Mouse (Mus musculus) urinary bladder, postnatal 14 days (tissue): ENCODE results near the gene Gapvd1.

Source experiments
- DNase-seq: peaks from one replicate; pipeline ENCODE4 v3.0.0; 2021; ENCODE audit warnings: low spot score

The Gapvd1 gene

DNA sequence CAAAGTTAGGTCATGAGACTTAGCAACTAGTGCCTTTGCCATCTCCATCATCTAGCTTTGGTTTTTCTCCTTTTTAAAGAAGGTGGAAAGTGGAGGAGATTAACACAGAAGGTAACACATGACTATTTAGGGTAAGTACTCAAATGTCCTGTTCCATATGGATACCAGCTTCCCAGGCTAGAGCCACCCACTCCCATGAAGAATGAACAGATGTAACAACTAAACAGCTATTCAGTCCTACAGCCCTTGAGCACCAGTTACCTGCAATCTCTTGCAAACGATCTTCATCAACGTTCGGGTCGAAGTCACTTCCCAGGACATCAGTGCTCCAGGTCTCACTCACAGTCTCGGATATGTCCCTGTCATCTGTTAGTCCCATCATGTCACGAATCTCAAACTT is 43.1 kb downstream of the Gapvd1 start:
- DNase-seq, result no peak

DNA sequence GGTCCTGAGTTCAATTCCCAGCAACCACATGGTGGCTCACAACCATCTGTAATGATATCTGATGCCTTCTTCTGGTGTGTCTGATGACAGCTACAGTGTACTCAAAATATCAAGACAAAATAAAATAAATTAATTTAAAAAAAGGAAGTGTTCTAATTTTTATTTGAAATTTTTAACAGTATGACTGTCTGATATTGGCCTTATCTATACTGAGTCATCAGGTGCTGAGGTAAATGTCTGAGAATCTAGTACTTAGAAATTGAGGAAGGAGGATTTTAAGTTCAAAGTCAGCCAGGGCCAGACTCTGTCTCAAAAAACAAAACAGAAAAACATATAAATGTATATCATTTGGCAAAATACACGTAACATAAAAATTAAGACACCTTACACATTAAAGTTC is 46.4 kb downstream of the Gapvd1 start:
- no peak for DNase-seq

- DNase-seq, result no peak
Observed at GRCm38 (mm10) chr2:34696592-34696991, 58.4 kb downstream of the Gapvd1 start.

- no peak for DNase-seq
Observed at GRCm38 (mm10) chr2:34692861-34693260, 62.2 kb downstream of the Gapvd1 start.

DNA sequence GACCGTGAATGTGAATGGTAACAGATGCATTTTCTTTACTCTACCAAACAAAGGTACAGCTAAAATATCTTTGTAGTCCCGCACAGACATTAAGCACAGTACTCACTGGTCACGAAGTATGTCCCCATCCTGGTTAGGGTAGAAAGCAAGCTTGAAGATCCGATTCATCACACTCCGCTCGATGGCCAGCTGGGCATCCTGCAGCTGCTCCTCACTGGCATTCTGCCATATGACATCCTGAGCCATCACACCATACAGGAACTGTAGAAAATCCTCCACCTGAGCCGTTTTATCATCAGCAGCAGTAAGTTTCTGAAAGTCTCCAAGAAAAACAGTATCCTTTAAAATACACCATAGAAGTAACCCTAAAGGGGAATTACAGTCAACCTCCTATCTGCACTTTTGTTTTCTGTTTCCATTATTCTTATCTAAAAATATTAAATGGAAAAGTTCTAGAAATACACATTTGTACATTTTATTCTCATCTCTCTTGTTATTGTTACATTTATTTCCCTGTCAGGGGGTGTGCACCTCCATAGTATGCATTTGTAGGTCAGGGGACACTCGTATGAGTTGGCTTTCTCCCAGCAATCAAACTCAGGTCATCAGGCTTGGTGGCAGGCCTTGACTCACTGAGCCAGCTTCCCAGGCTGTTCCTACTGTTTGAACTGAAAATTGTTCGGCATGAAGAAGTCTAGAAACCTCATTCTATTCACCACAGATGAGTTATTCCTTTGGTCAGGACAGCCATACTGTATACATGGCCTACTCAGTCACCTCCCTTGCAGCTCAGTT is 70.8 kb downstream of the Gapvd1 start:
- no peak for DNase-seq

DNA sequence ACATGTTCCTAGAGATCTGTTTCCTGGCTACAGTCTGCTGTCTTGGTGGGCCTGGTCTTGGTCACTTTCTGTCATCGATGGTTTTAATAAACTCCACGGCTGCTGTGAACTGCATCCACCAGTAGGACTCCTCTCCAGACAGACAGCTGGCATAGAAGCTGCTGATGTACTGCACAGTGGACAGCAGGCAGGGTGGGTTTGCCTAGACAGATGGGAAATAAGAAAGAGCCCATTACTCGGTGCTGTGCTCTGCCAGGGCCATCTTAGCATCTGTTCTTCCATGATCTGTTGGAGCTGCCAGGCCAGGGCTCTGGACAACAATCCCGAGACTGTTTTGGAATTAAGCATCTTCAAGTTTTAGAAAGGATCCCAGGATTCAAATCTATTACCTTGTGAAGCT is 77.1 kb downstream of the Gapvd1 start:
- no peak for DNase-seq

DNA sequence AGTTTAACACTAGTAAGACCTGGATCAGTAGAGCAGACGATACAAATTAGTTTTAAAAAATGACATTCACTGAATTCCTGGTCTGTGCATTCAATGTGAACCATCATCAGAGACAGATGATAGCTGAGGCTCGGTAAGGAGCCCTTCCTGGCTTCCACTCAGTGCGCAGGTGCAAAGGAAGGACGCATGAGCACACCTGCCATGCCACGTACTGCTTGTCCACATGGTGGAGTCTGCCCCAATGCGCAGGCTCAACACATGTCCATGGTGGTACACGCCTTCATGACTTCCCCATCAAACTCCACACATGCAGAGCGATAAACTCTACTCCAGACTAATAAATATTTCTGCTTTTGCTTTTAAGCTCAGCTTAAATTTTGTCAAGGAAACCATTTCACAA is 78.0 kb downstream of the Gapvd1 start:
- DNase-seq, result no peak

GRCm38 (mm10) chr2:34673846-34674245 is 81.2 kb downstream of the Gapvd1 start:
- DNase-seq, result no peak

GRCm38 (mm10) chr2:34671385-34672026 is 83.5 kb downstream of the Gapvd1 start:
- DNase-seq, result peak; percentile 58

- no peak for DNase-seq
Observed at GRCm38 (mm10) chr2:34670470-34670869, 84.6 kb downstream of the Gapvd1 start.

DNA sequence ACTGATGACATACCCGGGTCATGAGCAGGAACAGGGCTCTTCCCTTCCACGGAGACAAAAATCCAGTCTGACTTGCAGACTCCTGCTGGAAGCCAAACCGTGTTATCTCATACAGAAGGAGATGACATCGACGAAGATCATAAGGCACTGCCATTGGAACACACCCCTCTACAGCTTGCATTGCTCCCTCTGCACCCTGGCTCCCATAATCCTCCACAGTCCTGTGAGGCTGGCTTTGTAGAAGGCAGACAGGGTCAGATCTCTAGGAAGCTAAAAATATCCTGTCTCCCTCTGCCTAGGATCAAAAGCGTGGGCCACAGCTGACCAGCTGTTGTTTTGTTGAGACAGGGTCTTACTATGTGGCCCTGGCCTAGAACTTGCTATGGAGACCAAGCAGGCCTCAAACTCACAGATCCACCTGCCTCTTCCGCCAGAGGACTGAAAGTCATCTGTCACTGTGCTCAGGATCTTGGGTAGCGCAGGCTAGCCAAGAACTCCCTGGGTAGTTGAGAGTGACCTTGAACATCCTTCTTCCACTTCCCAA is 85.8 kb downstream of the Gapvd1 start:
- DNase-seq, result no peak

GRCm38 (mm10) chr2:34668440-34669191 is 86.4 kb downstream of the Gapvd1 start:
- DNase-seq, result no peak

DNA sequence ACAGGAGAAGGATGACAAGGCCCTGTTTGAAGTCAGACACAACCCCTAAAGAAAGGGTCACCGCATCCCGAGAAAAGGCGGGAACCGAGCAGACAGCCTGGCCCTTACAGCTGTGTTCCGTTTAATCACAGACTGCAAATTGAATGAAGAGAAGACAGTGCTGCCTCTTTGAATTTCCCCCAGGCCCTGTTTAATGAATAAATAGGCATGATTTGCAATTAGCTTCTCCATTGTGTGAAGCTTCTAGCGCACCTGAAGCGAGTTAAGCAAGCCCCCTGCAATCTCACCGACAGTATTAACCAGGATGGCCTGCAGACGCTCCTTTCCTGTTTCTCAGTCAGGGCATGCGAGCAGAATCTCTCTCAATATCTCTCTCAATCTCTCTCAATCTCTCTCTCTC is 87.2 kb downstream of the Gapvd1 start:
- DNase-seq, result no peak

DNA sequence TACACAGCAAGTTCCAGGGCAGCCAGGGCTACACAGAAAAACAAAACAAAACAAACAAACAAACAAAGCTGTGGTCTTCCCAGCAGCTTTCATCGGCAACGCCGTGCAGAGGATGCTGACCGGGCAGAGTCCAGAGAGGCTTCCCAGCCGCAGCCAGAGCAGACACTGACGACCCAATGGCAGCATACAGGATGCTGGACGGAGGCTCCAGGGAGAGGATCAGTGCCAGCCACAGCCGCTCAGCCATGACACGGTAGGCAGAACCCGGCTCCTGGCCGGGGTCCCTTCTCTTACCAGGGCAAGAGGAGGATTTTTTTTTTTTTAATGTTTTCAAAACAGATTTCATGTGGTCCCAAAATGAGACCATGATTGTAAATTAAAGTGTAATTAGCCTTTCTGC is 107.6 kb downstream of the Gapvd1 start:
- no peak for DNase-seq

DNA sequence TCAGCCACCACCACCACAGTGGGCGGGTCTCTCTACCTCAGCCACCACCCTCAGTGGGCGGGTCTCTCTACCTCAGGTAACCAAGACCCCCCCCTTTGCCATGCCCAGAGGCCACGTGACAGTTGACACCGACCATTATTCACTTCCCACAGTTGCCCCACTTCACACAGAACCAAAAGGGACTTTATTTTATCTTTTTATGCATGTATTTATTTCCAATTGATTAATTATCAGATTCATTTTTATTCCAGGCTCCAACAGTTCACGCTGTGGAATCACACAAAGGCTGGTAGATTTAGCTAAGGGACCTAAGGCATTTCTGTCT is 108.5 kb downstream of the Gapvd1 start:
- DNase-seq, result no peak

DNA sequence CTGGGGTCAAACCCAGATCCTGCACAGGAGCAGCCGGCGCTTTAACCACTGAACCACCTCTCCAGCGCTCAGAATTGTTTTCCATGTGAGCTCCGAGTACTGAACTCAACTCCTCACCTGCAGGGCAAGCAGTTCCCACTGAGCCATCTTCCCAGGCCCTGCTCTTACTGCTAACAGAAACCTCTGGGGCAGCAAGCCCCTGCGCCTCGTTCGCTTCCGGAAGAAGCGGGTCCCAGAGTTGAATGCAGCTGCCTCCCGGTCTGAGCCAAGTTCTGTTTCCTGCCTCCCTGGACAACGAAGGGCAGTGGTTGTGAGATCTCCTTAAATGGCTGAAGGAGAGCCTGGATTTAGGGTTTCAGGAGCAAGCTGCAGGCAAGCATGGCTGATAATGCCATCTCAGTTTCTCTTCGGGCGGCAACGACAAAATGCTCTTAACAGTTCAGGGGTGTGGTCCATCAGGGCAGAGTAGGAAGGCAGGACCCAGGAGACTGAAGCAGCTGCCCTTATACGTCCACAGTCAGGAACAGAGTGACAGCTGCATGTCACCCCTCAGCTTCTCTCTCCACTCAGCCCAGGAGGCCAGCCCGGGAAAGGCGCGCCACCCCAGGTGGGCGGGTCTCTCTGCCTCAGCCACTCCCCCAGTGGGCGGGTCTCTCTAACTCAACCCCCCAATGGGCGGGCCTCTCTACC is 109.0 kb downstream of the Gapvd1 start:
- peak; percentile 80 for DNase-seq

DNA sequence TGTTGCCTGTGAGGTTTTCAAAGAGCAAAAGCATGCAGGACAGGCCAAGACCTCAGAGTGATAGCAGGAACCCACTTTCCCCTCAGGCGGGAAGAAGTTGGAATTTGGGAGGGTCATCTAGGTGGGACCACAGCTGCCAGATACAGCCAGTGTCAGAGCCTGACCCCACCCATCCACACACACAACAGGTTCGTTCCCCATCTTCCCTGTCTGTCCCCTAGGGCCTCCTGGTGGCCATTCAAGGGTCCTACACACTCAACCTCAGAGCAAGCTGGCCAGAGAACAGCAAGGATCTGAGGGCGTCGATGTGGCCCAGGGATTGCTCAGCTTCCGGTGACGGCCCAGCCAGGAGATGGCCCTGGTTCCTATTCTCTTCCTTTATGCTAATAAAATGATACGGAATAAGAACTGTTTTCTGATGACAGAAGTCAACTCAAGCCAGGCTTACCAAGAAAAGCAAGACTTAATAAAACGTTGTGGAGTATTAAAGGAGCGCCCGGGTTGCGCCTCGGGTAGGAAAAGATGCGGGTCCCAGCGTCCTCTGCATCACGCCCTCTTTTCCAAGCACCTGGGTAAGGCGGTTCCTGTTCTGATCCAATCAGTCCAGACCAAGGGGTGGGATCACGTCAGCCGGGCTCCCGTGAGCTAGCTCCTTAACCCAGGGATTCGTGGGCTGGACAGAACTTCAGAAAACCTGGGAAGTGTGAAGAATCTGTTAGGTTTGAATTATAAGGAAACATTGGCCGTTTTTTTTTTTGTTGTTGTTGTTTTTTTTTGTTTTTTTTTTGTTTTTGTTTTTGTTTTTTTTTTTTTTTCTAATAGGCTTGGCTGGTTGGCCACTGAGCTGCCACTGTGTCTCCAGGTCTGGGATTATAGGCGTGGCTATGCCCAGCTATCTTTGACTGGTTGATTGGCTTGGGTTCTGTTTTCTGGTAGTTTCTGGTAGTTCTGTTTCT is 110.2 kb downstream of the Gapvd1 start:
- no peak for DNase-seq

- DNase-seq, result no peak
Observed at GRCm38 (mm10) chr2:34642351-34642750, 112.7 kb downstream of the Gapvd1 start.

DNA sequence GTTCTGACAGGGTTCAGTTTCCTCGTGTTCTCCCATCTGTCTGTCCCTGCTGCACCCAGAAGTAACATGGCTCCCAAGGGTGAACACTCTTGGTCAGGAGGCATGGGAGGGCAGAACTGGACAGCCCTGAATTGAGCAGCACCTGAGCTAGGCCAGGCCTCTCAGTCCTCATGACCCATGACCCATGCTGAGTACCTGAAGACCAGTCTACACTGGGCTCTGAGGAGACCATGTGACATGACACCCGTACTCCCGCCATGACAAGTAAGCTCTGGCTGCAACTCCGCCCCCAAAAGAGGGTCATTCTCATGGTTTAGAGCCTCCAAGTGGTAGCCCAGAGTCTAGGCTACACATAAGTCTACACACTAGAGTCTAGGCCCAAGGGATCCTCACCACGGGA is 115.3 kb downstream of the Gapvd1 start:
- no peak for DNase-seq

DNA sequence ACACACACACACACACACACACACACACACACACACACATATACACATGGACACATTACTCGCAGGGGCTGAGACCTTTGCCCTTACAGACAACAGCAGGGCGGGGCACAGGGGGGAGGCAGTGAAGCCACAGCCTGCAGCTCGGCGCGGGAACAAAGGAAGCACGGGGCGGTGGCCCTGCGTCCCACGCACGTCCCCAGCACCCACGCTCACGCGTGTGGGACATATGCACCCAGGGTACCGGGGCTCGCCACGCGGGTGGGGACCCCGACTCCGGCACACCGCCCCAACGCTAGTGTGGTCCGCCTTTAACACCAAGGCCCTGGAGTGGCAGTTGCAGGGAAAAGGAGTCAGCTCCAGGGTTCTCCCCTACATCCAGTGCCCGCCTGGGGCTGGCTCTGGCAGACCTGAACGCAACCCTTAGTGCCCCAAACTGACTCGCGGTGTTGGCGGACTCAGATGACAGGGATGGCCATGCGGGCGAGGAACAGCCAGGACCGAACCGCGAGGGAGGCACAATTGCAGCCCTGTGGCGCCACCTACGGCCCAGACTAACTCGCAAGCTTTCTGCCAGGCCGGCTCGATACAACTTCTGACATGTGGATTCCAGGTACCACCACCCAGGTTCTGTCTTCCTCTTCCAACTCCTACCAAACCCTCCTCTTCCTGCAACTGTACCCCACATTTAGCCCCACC is 115.9 kb downstream of the Gapvd1 start:
- peak; percentile 88 for DNase-seq
